Mouse (Mus musculus): ENCODE data around the gene Faap24. TPM values are rescaled to one million over a fixed set of nuclear protein-coding genes. Genes with fewer than 3 reads are reported as not detected.

Faap24 gene
- polyA plus RNA-seq, 1 experiment: 14.0 TPM

GRCm38 (mm10) chr7:35365161-35365910 is 31.3 kb downstream of the Faap24 start:
- Histone ChIP-seq H3K4me3 (ENCODE audit: insufficient read depth, poor library complexity, severe bottlenecking) (no peak overlapping the region), H3K36me3 (ENCODE audit: control insufficient read depth, insufficient read depth) (no peaks in the 10 kb centered on the region), H3K27me3 (ENCODE audit: control insufficient read depth, insufficient read depth, insufficient read length) (no peaks in the 10 kb centered on the region), H3K79me2 (ENCODE audit: control insufficient read depth, insufficient read depth) (no peaks in the 10 kb centered on the region), H3K79me3 (ENCODE audit: low read depth) (no peaks in the 10 kb centered on the region), H3ac (ENCODE audit: control insufficient read depth, insufficient read length, low read depth) (no peak overlapping the region)
- TF ChIP-seq CEBPB (IDR thresholded peaks at IDR 0.05; ENCODE audit: low read depth): no peak

DNA sequence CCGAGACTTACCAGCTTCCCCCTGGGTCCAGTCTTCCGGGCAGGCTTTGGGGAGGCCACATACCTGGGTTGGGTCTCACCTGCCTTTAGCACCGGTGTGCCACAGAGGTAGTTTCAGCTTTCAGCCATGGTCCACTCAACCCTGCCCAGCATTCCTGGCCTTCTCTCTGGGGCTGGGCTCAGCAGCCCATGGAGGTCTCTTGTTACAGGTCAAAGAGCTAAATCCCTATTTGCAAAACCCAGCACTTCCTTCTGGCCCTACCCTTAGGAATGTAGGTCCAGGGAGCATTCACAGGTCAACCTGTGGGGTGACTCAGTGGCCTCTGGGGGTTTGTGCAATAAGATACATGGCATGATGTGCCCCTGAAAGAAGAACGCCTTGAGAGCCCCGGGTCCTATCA is 33.8 kb downstream of the Faap24 start:
- Histone ChIP-seq H3K79me2 (ENCODE audit: control insufficient read depth, insufficient read depth) (no peaks in the 10 kb centered on the region), H3K36me3 (ENCODE audit: control insufficient read depth, insufficient read depth) (no peaks in the 10 kb centered on the region), H3K27me3 (ENCODE audit: control insufficient read depth, insufficient read depth, insufficient read length) (no peaks in the 10 kb centered on the region), H3K4me3 (ENCODE audit: insufficient read depth, poor library complexity, severe bottlenecking) (no peak overlapping the region), H3K79me3 (ENCODE audit: low read depth) (no peaks in the 10 kb centered on the region), H3ac (ENCODE audit: control insufficient read depth, insufficient read length, low read depth) (no peak overlapping the region)
- peak; percentile 69 for TF ChIP-seq CEBPB (IDR thresholded peaks at IDR 0.05; ENCODE audit: low read depth)
- TF ChIP-seq USF1 (IDR thresholded peaks at IDR 0.05; ENCODE audit: low read depth): no peak
- TF ChIP-seq MYOG (IDR thresholded peaks at IDR 0.05; ENCODE audit: control insufficient read depth, extremely low read depth, insufficient read length): no peak

DNA sequence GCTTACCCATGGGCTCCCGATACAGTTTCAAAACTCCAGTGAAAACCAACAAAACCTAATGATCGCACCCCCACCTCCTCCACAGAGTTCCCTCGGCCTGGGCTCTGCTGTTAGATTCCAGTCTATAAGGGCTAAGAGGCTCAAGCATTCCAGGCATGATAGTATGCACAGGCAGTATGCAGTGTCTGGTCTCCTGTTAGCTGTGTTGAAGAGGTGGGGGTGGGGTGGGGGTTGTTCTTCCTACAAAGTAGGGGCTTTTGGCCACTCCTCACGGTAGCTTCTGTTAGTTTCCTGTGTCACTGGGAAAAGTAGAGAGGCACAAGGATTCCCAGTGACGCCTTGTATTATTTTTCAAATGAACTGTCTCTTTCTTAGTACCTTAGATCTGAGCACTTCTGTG is 34.4 kb downstream of the Faap24 start:
- no peak for TF ChIP-seq MAX (IDR thresholded peaks at IDR 0.05)
- no peak for TF ChIP-seq MYOD1 (IDR thresholded peaks at IDR 0.05; ENCODE audit: control insufficient read depth, insufficient read length, low read depth)
- no peak for TF ChIP-seq USF1 (IDR thresholded peaks at IDR 0.05; ENCODE audit: low read depth)
- TF ChIP-seq CTCF (IDR thresholded peaks at IDR 0.05; ENCODE audit: control insufficient read depth, insufficient read depth, insufficient read length): no peak
- no peak for TF ChIP-seq CEBPB (IDR thresholded peaks at IDR 0.05; ENCODE audit: low read depth)
- no peak for TF ChIP-seq MYOG (IDR thresholded peaks at IDR 0.05; ENCODE audit: control insufficient read depth, extremely low read depth, insufficient read length)
- TF ChIP-seq FOSL1 (IDR thresholded peaks at IDR 0.05; ENCODE audit: insufficient read depth, low read length, poor library complexity, severe bottlenecking): no peak
- Histone ChIP-seq H3K79me2 (ENCODE audit: control insufficient read depth, insufficient read depth) (no peaks in the 10 kb centered on the region), H3K4me3 (ENCODE audit: insufficient read depth, poor library complexity, severe bottlenecking) (no peak overlapping the region), H3ac (ENCODE audit: control insufficient read depth, insufficient read length, low read depth) (no peak overlapping the region), H3K27me3 (ENCODE audit: control insufficient read depth, insufficient read depth, insufficient read length) (no peaks in the 10 kb centered on the region), H3K36me3 (ENCODE audit: control insufficient read depth, insufficient read depth) (no peaks in the 10 kb centered on the region), H3K79me3 (ENCODE audit: low read depth) (no peaks in the 10 kb centered on the region)

GRCm38 (mm10) chr7:35357621-35358020 is 39.0 kb downstream of the Faap24 start:
- Histone ChIP-seq H3ac (ENCODE audit: control insufficient read depth, insufficient read length, low read depth) (no peak overlapping the region), H3K79me2 (ENCODE audit: control insufficient read depth, insufficient read depth) (no peaks in the 10 kb centered on the region), H3K4me3 (ENCODE audit: insufficient read depth, poor library complexity, severe bottlenecking) (no peak overlapping the region), H3K36me3 (ENCODE audit: control insufficient read depth, insufficient read depth) (no peaks in the 10 kb centered on the region), H3K27me3 (ENCODE audit: control insufficient read depth, insufficient read depth, insufficient read length) (no peaks in the 10 kb centered on the region), H3K79me3 (ENCODE audit: low read depth) (no peaks in the 10 kb centered on the region)
- TF ChIP-seq USF1 (IDR thresholded peaks at IDR 0.05; ENCODE audit: low read depth): no peak
- no peak for TF ChIP-seq CEBPB (IDR thresholded peaks at IDR 0.05; ENCODE audit: low read depth)
- TF ChIP-seq FOSL1 (IDR thresholded peaks at IDR 0.05; ENCODE audit: insufficient read depth, low read length, poor library complexity, severe bottlenecking): no peak
- no peak for TF ChIP-seq CTCF (IDR thresholded peaks at IDR 0.05; ENCODE audit: control insufficient read depth, insufficient read depth, insufficient read length)
- no peak for TF ChIP-seq MYOD1 (IDR thresholded peaks at IDR 0.05; ENCODE audit: control insufficient read depth, insufficient read length, low read depth)
- no peak for TF ChIP-seq MYOG (IDR thresholded peaks at IDR 0.05; ENCODE audit: control insufficient read depth, extremely low read depth, insufficient read length)
- TF ChIP-seq MAX (IDR thresholded peaks at IDR 0.05): no peak

GRCm38 (mm10) chr7:35355303-35355872 is 41.2 kb downstream of the Faap24 start:
- TF ChIP-seq MYOD1 (IDR thresholded peaks at IDR 0.05; ENCODE audit: control insufficient read depth, insufficient read length, low read depth) (no peak), CEBPB (IDR thresholded peaks at IDR 0.05; ENCODE audit: low read depth) (no peak), USF1 (IDR thresholded peaks at IDR 0.05; ENCODE audit: low read depth) (no peak), FOSL1 (IDR thresholded peaks at IDR 0.05; ENCODE audit: insufficient read depth, low read length, poor library complexity, severe bottlenecking) (no peak), MYOG (IDR thresholded peaks at IDR 0.05; ENCODE audit: control insufficient read depth, extremely low read depth, insufficient read length) (no peak), CTCF (IDR thresholded peaks at IDR 0.05; ENCODE audit: control insufficient read depth, insufficient read depth, insufficient read length) (no peak), MAX (IDR thresholded peaks at IDR 0.05) (no peak)

DNA sequence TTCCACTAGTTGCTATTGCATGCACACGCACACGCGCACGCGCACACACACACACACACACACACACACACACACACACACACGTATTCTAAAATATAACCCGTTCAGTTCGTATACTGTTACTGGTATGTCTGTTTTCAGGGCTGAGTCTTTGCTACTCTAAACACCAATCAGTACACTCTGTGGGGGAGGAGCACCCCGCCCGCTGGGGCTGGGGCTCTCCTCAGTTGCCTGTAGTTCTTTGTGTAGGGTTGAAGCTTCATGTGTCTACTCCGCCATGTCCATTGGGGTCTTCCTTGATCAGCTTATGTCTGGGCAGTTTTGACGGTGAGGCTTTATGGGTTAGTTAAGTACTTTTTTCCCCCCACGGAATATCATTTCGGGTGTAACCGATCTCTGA is 43.3 kb downstream of the Faap24 start:
- Histone ChIP-seq H3K79me2 (ENCODE audit: control insufficient read depth, insufficient read depth) (no peaks in the 10 kb centered on the region), H3K79me3 (ENCODE audit: low read depth) (no peaks in the 10 kb centered on the region), H3ac (ENCODE audit: control insufficient read depth, insufficient read length, low read depth) (no peak overlapping the region), H3K36me3 (ENCODE audit: control insufficient read depth, insufficient read depth) (no peaks in the 10 kb centered on the region), H3K4me3 (ENCODE audit: insufficient read depth, poor library complexity, severe bottlenecking) (no peak overlapping the region), H3K27me3 (ENCODE audit: control insufficient read depth, insufficient read depth, insufficient read length) (no peaks in the 10 kb centered on the region)
- TF ChIP-seq CTCF (IDR thresholded peaks at IDR 0.05; ENCODE audit: control insufficient read depth, insufficient read depth, insufficient read length) (no peak), FOSL1 (IDR thresholded peaks at IDR 0.05; ENCODE audit: insufficient read depth, low read length, poor library complexity, severe bottlenecking) (no peak), MYOG (IDR thresholded peaks at IDR 0.05; ENCODE audit: control insufficient read depth, extremely low read depth, insufficient read length) (no peak), MYOD1 (IDR thresholded peaks at IDR 0.05; ENCODE audit: control insufficient read depth, insufficient read length, low read depth) (no peak), USF1 (IDR thresholded peaks at IDR 0.05; ENCODE audit: low read depth) (no peak), MAX (IDR thresholded peaks at IDR 0.05) (no peak), CEBPB (IDR thresholded peaks at IDR 0.05; ENCODE audit: low read depth) (no peak)

More at GRCm38 (mm10) chr7:35355303-35355872, 41.2 kb downstream of the Faap24 start:
- no peaks in the 10 kb centered on the region for H3K36me3 ChIP-seq (ENCODE audit: control insufficient read depth, insufficient read depth)
- no peak overlapping the region for H3K4me3 ChIP-seq (ENCODE audit: insufficient read depth, poor library complexity, severe bottlenecking)
- no peaks in the 10 kb centered on the region for H3K79me3 ChIP-seq (ENCODE audit: low read depth)
- no peaks in the 10 kb centered on the region for H3K79me2 ChIP-seq (ENCODE audit: control insufficient read depth, insufficient read depth)
- H3K27me3 ChIP-seq (ENCODE audit: control insufficient read depth, insufficient read depth, insufficient read length): no peaks in the 10 kb centered on the region
- no peak overlapping the region for H3ac ChIP-seq (ENCODE audit: control insufficient read depth, insufficient read length, low read depth)

All from C2C12 (cell line).